ENCODE assay signal across 8 mouse cellular contexts in genomic region chr8:124277951-124278910, GRCm38 (mm10). TPM values are rescaled to one million over a fixed set of nuclear protein-coding genes. Genes with fewer than 3 reads are reported as not detected.
A peak's percentile ranks its signal among the peaks of the same experiment; 100 is the strongest.
DNase-seq lines count a peak whose midpoint lies in the region; ATAC-seq and TF ChIP-seq lines count a peak whose summit lies in the region.
"Had no signal": no experiment of that assay in that cellular context is flagged by ENCODE, and none has a peak within 500 bp of the region (broad histone marks: within the 10 kb centered on the region; RNA-seq: fewer than 3 reads in every experiment).

No protein-coding gene starts in this region.

- H3K9ac ChIP-seq in hindbrain, embryonic 13.5 days = no peak overlapping the region
- no peak overlapping the region for H3K9ac ChIP-seq in hindbrain, embryonic 11.5 days (ENCODE audit: low read depth, low read length)
- H3K9ac ChIP-seq: lung, embryonic 14.5 days had no signal

- H3K9me3 ChIP-seq in hindbrain, embryonic 13.5 days = no peaks in the 10 kb centered on the region
- H3K9me3 ChIP-seq in hindbrain, embryonic 11.5 days (ENCODE audit: control insufficient read depth, low read length) = no peaks in the 10 kb centered on the region; the same call in 1 of the 2 replicates

- H3K27me3 ChIP-seq in hindbrain, embryonic 13.5 days = no peaks in the 10 kb centered on the region
- no peaks in the 10 kb centered on the region for H3K27me3 ChIP-seq in hindbrain, embryonic 11.5 days (ENCODE audit: control insufficient read depth, insufficient read depth, low read length)
- H3K27me3 ChIP-seq in C2C12 (ENCODE audit: control insufficient read depth, insufficient read depth, insufficient read length) = no peaks in the 10 kb centered on the region

- 65% methylated on average over 24 of the region's 24 CpGs for WGBS in hindbrain, embryonic 13.5 days
- WGBS in hindbrain, embryonic 11.5 days = 78% methylated on average over 24 of the region's 24 CpGs

- DNase-seq in hindbrain, embryonic 11.5 days (ENCODE audit: low spot score) = no peak
- peak; percentile 90 for DNase-seq in NIH3T3 (ENCODE audit: low read depth)
- peak; percentile 46 to 59 for DNase-seq in heart, postnatal 36 days
- no peak for DNase-seq in yolk sac, embryonic 10.5 days (ENCODE audit: low spot score)
- no peak for DNase-seq in thymus, postnatal 0 days (ENCODE audit: low spot score)
- DNase-seq: lung, embryonic 14.5 days had no signal

- peaks cover 43% of the 10 kb centered on the region for H3K79me3 ChIP-seq in C2C12 (ENCODE audit: low read depth)

- H3K4me1 ChIP-seq in hindbrain, embryonic 13.5 days (replicated peaks) = peaks cover 81% of the 10 kb centered on the region
- H3K4me1 ChIP-seq in hindbrain, embryonic 11.5 days (replicated peaks; ENCODE audit: control insufficient read depth, insufficient read depth, low read length) = peaks cover 16% of the 10 kb centered on the region

- no peak overlapping the region for H3K4me3 ChIP-seq in hindbrain, embryonic 13.5 days
- H3K4me3 ChIP-seq in hindbrain, embryonic 11.5 days (ENCODE audit: low read depth, low read length) = no peak overlapping the region
- H3K4me3 ChIP-seq in C2C12 (ENCODE audit: insufficient read depth, poor library complexity, severe bottlenecking) = no peak overlapping the region

- H3K36me3 ChIP-seq in hindbrain, embryonic 13.5 days = 0 out of 2 replicates have a peak, but pooled peaks cover 9% of the 10 kb centered on the region
- 0 out of 2 replicates have a peak, but pooled peaks cover 4% of the 10 kb centered on the region for H3K36me3 ChIP-seq in hindbrain, embryonic 11.5 days (ENCODE audit: control insufficient read depth, insufficient read depth, low read length)
- no peaks in the 10 kb centered on the region for H3K36me3 ChIP-seq in C2C12 (ENCODE audit: control insufficient read depth, insufficient read depth)

- no peak overlapping the region for H3K4me2 ChIP-seq in hindbrain, embryonic 13.5 days
- H3K4me2 ChIP-seq in hindbrain, embryonic 11.5 days (replicated peaks; ENCODE audit: low read depth, low read length) = no peak overlapping the region
- H3K4me2 ChIP-seq: lung, embryonic 14.5 days had no signal

- intact Hi-C loops in heart, postnatal 36 days (cut with DNase I) = no loop called here

- ATAC-seq in hindbrain, embryonic 13.5 days (ENCODE audit: low FRiP score) = no peak
- ATAC-seq in hindbrain, embryonic 11.5 days (ENCODE audit: low FRiP score) = no peak

- H3ac ChIP-seq in C2C12 (ENCODE audit: control insufficient read depth, insufficient read length, low read depth) = peak overlapping the region; percentile 47

- no peak for TF ChIP-seq CTCF in C2C12 (IDR thresholded peaks at IDR 0.05; ENCODE audit: control insufficient read depth, insufficient read depth, insufficient read length)

- 0 out of 2 replicates have a peak overlapping the region, but pooled peaks have one; percentile 30 for H3K27ac ChIP-seq in hindbrain, embryonic 13.5 days
- H3K27ac ChIP-seq in hindbrain, embryonic 11.5 days (ENCODE audit: low read depth, low read length) = no peak overlapping the region

- peaks cover 86% of the 10 kb centered on the region for H3K79me2 ChIP-seq in C2C12 (ENCODE audit: control insufficient read depth, insufficient read depth)

TF ChIP-seq in C2C12, 6 proteins besides CTCF, POLR2A, EP300 and RAD21:
- TF ChIP-seq FOSL1 (IDR thresholded peaks at IDR 0.05; ENCODE audit: insufficient read depth, low read length, poor library complexity, severe bottlenecking) (peak; percentile 39), MYOD1 (IDR thresholded peaks at IDR 0.05; ENCODE audit: control insufficient read depth, insufficient read length, low read depth) (no peak)

RNA-seq across cellular contexts. Expression of gene Galnt2, which starts 47.0 kb away (rescaled TPM):
- polyA plus RNA-seq in hindbrain, embryonic 13.5 days (2015; fragmentation: Nextera tagmentation; extraction: Ambion mirVana) = 49.9 and 52.8 TPM in 2 replicates
- 47.0 and 53.5 TPM in 2 replicates for polyA plus RNA-seq in hindbrain, embryonic 11.5 days (2014; fragmentation: Nextera tagmentation; extraction: Ambion mirVana)
- 55.5 TPM for polyA plus RNA-seq in C2C12 (2012; fragmentation: generic; extraction: Trizol)
- 10 to 100 TPM; 32.1 to 34.2 TPM for total RNA-seq in heart, postnatal 36 days (2021)
- 70.9 and 73.9 TPM in 2 replicates for polyA plus RNA-seq in thymus, postnatal 0 days (2015; fragmentation: Nextera tagmentation; extraction: Ambion mirVana)

Comparison
In these comparisons a context has a peak if more than half of its experiments do, and no peak if none do; other contexts are left out.
1. DNase-seq: peak in NIH3T3 (single experiment) and heart, postnatal 36 days (2 of 2); none in hindbrain, embryonic 11.5 days (single experiment), yolk sac, embryonic 10.5 days (single experiment) and thymus, postnatal 0 days (single experiment).